Mouse (Mus musculus): Measurements from ENCODE around the gene Hbq1a. TPM values are rescaled to one million over a fixed set of nuclear protein-coding genes. Genes with fewer than 3 reads are reported as not detected.
A peak's percentile ranks its signal among the peaks of the same experiment; 100 is the strongest.

The Hbq1a gene
- polyA plus RNA-seq, 1 experiment from 2014 or later, result 1.2 TPM

- H3K4me2 ChIP-seq (ENCODE audit: low read length), result no peak overlapping the region
- WGBS, result 91% methylated on average over 1 of the region's 1 CpGs
These were observed 1.9 kb upstream of the Hbq1a start for GRCm38 (mm10) chr11:32297866-32298531.

GRCm38 (mm10) chr11:32298532-32298918, 1.3 kb upstream of the Hbq1a start:
- no peaks in the 10 kb centered on the region for H3K4me1 ChIP-seq (ENCODE audit: control insufficient read depth in 2 of 2, insufficient read depth in 2 of 2, low read length in 2 of 2)
- 93% methylated on average over 2 of the region's 2 CpGs for WGBS
- H3K27me3 ChIP-seq (ENCODE audit: control insufficient read depth, insufficient read depth, low read length), result peaks cover 26% of the 10 kb centered on the region
- no peak overlapping the region for H3K9ac ChIP-seq (ENCODE audit: low read length)
- ATAC-seq (ENCODE audit: insufficient number of reproducible peaks, insufficient read depth, low FRiP score, low read depth), result no peak
- no peak overlapping the region for H3K27ac ChIP-seq (replicated peaks in 1 of 2; ENCODE audit: control insufficient read depth in 1 of 2, insufficient read depth in 1 of 2, low read depth in 2 of 2, low read length in 2 of 2)
- no peak overlapping the region for H3K4me3 ChIP-seq (ENCODE audit: control insufficient read depth in 1 of 2, insufficient read depth in 1 of 2, low read depth in 1 of 2, low read length in 2 of 2)
- H3K36me3 ChIP-seq (ENCODE audit: control insufficient read depth, insufficient read depth, low read length), result no peaks in the 10 kb centered on the region
- no peak overlapping the region for H3K4me2 ChIP-seq (ENCODE audit: low read length)
- H3K9me3 ChIP-seq (ENCODE audit: control insufficient read depth, low read length), result no peaks in the 10 kb centered on the region

More at GRCm38 (mm10) chr11:32297866-32298531, 1.9 kb upstream of the Hbq1a start:
- no peak overlapping the region for H3K4me3 ChIP-seq (ENCODE audit: control insufficient read depth in 1 of 2, insufficient read depth in 1 of 2, low read depth in 1 of 2, low read length in 2 of 2)
- H3K9me3 ChIP-seq (ENCODE audit: control insufficient read depth, low read length), result no peaks in the 10 kb centered on the region
- no peak overlapping the region for H3K27ac ChIP-seq (replicated peaks in 1 of 2; ENCODE audit: control insufficient read depth in 1 of 2, insufficient read depth in 1 of 2, low read depth in 2 of 2, low read length in 2 of 2)
- peaks cover 26% of the 10 kb centered on the region for H3K27me3 ChIP-seq (ENCODE audit: control insufficient read depth, insufficient read depth, low read length)
- H3K36me3 ChIP-seq (ENCODE audit: control insufficient read depth, insufficient read depth, low read length), result no peaks in the 10 kb centered on the region
- no peaks in the 10 kb centered on the region for H3K4me1 ChIP-seq (ENCODE audit: control insufficient read depth in 2 of 2, insufficient read depth in 2 of 2, low read length in 2 of 2)
- no peak overlapping the region for H3K9ac ChIP-seq (ENCODE audit: low read length)
- ATAC-seq (ENCODE audit: insufficient number of reproducible peaks, insufficient read depth, low FRiP score, low read depth), result no peak

- Histone ChIP-seq H3K4me2 (ENCODE audit: low read length) (peak overlapping the region; percentile 12), H3K4me1 (ENCODE audit: control insufficient read depth in 2 of 2, insufficient read depth in 2 of 2, low read length in 2 of 2) (no peaks in the 10 kb centered on the region), H3K36me3 (ENCODE audit: control insufficient read depth, insufficient read depth, low read length) (no peaks in the 10 kb centered on the region), H3K9me3 (ENCODE audit: control insufficient read depth, low read length) (no peaks in the 10 kb centered on the region), H3K27me3 (ENCODE audit: control insufficient read depth, insufficient read depth, low read length) (peaks cover 21% of the 10 kb centered on the region), H3K27ac (replicated peaks in 1 of 2; ENCODE audit: control insufficient read depth in 1 of 2, insufficient read depth in 1 of 2, low read depth in 2 of 2, low read length in 2 of 2) (no peak overlapping the region), H3K9ac (ENCODE audit: low read length) (no peak overlapping the region), H3K4me3 (ENCODE audit: control insufficient read depth in 1 of 2, insufficient read depth in 1 of 2, low read depth in 1 of 2, low read length in 2 of 2) (no peak overlapping the region)
- no peak for ATAC-seq (ENCODE audit: insufficient number of reproducible peaks, insufficient read depth, low FRiP score, low read depth)
- 50% methylated on average over 13 of the region's 17 CpGs for WGBS
These were observed 704 bp downstream of the Hbq1a start for GRCm38 (mm10) chr11:32300279-32301267.

GRCm38 (mm10) chr11:32301506-32301905, 1.6 kb downstream of the Hbq1a start:
- Histone ChIP-seq H3K36me3 (ENCODE audit: control insufficient read depth, insufficient read depth, low read length) (no peaks in the 10 kb centered on the region), H3K27ac (replicated peaks in 1 of 2; ENCODE audit: control insufficient read depth in 1 of 2, insufficient read depth in 1 of 2, low read depth in 2 of 2, low read length in 2 of 2) (no peak overlapping the region), H3K4me1 (ENCODE audit: control insufficient read depth in 2 of 2, insufficient read depth in 2 of 2, low read length in 2 of 2) (no peaks in the 10 kb centered on the region), H3K9ac (ENCODE audit: low read length) (no peak overlapping the region), H3K27me3 (ENCODE audit: control insufficient read depth, insufficient read depth, low read length) (peaks cover 21% of the 10 kb centered on the region), H3K4me2 (ENCODE audit: low read length) (no peak overlapping the region), H3K4me3 (ENCODE audit: control insufficient read depth in 1 of 2, insufficient read depth in 1 of 2, low read depth in 1 of 2, low read length in 2 of 2) (no peak overlapping the region), H3K9me3 (ENCODE audit: control insufficient read depth, low read length) (no peaks in the 10 kb centered on the region)
- ATAC-seq (ENCODE audit: insufficient number of reproducible peaks, insufficient read depth, low FRiP score, low read depth), result no peak
- 64% methylated on average over 1 of the region's 1 CpGs for WGBS

GRCm38 (mm10) chr11:32302824-32303419, 3.1 kb downstream of the Hbq1a start:
- 40% methylated on average over 2 of the region's 2 CpGs for WGBS

GRCm38 (mm10) chr11:32303455-32303854, 3.6 kb downstream of the Hbq1a start:
- Histone ChIP-seq H3K4me3 (ENCODE audit: control insufficient read depth in 1 of 2, insufficient read depth in 1 of 2, low read depth in 1 of 2, low read length in 2 of 2) (no peak overlapping the region), H3K4me1 (ENCODE audit: control insufficient read depth in 2 of 2, insufficient read depth in 2 of 2, low read length in 2 of 2) (no peaks in the 10 kb centered on the region), H3K4me2 (ENCODE audit: low read length) (no peak overlapping the region), H3K27ac (replicated peaks in 1 of 2; ENCODE audit: control insufficient read depth in 1 of 2, insufficient read depth in 1 of 2, low read depth in 2 of 2, low read length in 2 of 2) (no peak overlapping the region), H3K9ac (ENCODE audit: low read length) (no peak overlapping the region), H3K27me3 (ENCODE audit: control insufficient read depth, insufficient read depth, low read length) (peaks cover 16% of the 10 kb centered on the region), H3K36me3 (ENCODE audit: control insufficient read depth, insufficient read depth, low read length) (no peaks in the 10 kb centered on the region), H3K9me3 (ENCODE audit: control insufficient read depth, low read length) (no peaks in the 10 kb centered on the region)
- 60% methylated on average over 1 of the region's 1 CpGs for WGBS
- no peak for ATAC-seq (ENCODE audit: insufficient number of reproducible peaks, insufficient read depth, low FRiP score, low read depth)

More at GRCm38 (mm10) chr11:32302824-32303419, 3.1 kb downstream of the Hbq1a start:
- no peaks in the 10 kb centered on the region for H3K36me3 ChIP-seq (ENCODE audit: control insufficient read depth, insufficient read depth, low read length)
- peaks cover 19% of the 10 kb centered on the region for H3K27me3 ChIP-seq (ENCODE audit: control insufficient read depth, insufficient read depth, low read length)
- ATAC-seq (ENCODE audit: insufficient number of reproducible peaks, insufficient read depth, low FRiP score, low read depth), result no peak
- no peak overlapping the region for H3K4me3 ChIP-seq (ENCODE audit: control insufficient read depth in 1 of 2, insufficient read depth in 1 of 2, low read depth in 1 of 2, low read length in 2 of 2)
- no peaks in the 10 kb centered on the region for H3K9me3 ChIP-seq (ENCODE audit: control insufficient read depth, low read length)
- no peak overlapping the region for H3K4me2 ChIP-seq (ENCODE audit: low read length)
- no peaks in the 10 kb centered on the region for H3K4me1 ChIP-seq (ENCODE audit: control insufficient read depth in 2 of 2, insufficient read depth in 2 of 2, low read length in 2 of 2)
- H3K27ac ChIP-seq (replicated peaks in 1 of 2; ENCODE audit: control insufficient read depth in 1 of 2, insufficient read depth in 1 of 2, low read depth in 2 of 2, low read length in 2 of 2), result no peak overlapping the region
- no peak overlapping the region for H3K9ac ChIP-seq (ENCODE audit: low read length)

GRCm38 (mm10) chr11:32307006-32307405, 7.1 kb downstream of the Hbq1a start:
- H3K27me3 ChIP-seq (ENCODE audit: control insufficient read depth, insufficient read depth, low read length), result 0 out of 2 replicates have a peak, but pooled peaks cover under 1% of the 10 kb centered on the region
- WGBS, result 70% methylated on average over 1 of the region's 1 CpGs
- H3K4me3 ChIP-seq (ENCODE audit: control insufficient read depth in 1 of 2, insufficient read depth in 1 of 2, low read depth in 1 of 2, low read length in 2 of 2), result no peak overlapping the region
- no peaks in the 10 kb centered on the region for H3K9me3 ChIP-seq (ENCODE audit: control insufficient read depth, low read length)
- no peaks in the 10 kb centered on the region for H3K36me3 ChIP-seq (ENCODE audit: control insufficient read depth, insufficient read depth, low read length)
- ATAC-seq (ENCODE audit: insufficient number of reproducible peaks, insufficient read depth, low FRiP score, low read depth), result no peak
- no peak overlapping the region for H3K9ac ChIP-seq (ENCODE audit: low read length)
- H3K4me2 ChIP-seq (ENCODE audit: low read length), result no peak overlapping the region
- H3K27ac ChIP-seq (replicated peaks in 1 of 2; ENCODE audit: control insufficient read depth in 1 of 2, insufficient read depth in 1 of 2, low read depth in 2 of 2, low read length in 2 of 2), result no peak overlapping the region
- H3K4me1 ChIP-seq (ENCODE audit: control insufficient read depth in 2 of 2, insufficient read depth in 2 of 2, low read length in 2 of 2), result no peaks in the 10 kb centered on the region

Data from heart, embryonic 14.5 days (tissue).